Mouse (Mus musculus): ENCODE measurements at regions not wholly inside any gene's neighbourhood (a gene's known extent, or its start where the extent isn't known, plus 50 kb on each side); places are given as distances from the start of the nearest gene placed in this dataset.

- Histone ChIP-seq H3K36me3 (ENCODE audit: control insufficient read depth, insufficient read depth, low read length) (no peaks in the 10 kb centered on the region), H3K27me3 (ENCODE audit: control insufficient read depth, insufficient read depth, low read length) (no peaks in the 10 kb centered on the region), H3K27ac (replicated peaks; ENCODE audit: insufficient read depth, low read depth, low read length) (peak overlapping the region; percentile 91), H3K4me1 (ENCODE audit: control insufficient read depth, insufficient read depth, low read length) (peaks cover 10% of the 10 kb centered on the region), H3K9ac (ENCODE audit: low read depth, low read length) (peak overlapping the region; percentile 65), H3K79me2 (ENCODE audit: control insufficient read depth, insufficient read depth, low read length) (no peaks in the 10 kb centered on the region; the same call in 1 of the 2 replicates), H3K4me3 (ENCODE audit: insufficient read depth, low read depth, low read length) (peak overlapping the region; percentile 40; the same call in 1 of the 2 replicates)
- 16% methylated on average over 9 of the region's 9 CpGs for WGBS
- DNase-seq (ENCODE audit: extremely low read depth, low read depth, low spot score), result peak; percentile 98
- TF ChIP-seq CTCF (IDR thresholded peaks at IDR 0.05; ENCODE audit: low read depth, low read length), result no peak
- no peak for TF ChIP-seq POLR2A (IDR thresholded peaks at IDR 0.05; ENCODE audit: extremely low read depth, insufficient read depth, low read length)
Measured at GRCm38 (mm10) chr15:25485372-25485771, 71.8 kb upstream of the Basp1 start.

DNA sequence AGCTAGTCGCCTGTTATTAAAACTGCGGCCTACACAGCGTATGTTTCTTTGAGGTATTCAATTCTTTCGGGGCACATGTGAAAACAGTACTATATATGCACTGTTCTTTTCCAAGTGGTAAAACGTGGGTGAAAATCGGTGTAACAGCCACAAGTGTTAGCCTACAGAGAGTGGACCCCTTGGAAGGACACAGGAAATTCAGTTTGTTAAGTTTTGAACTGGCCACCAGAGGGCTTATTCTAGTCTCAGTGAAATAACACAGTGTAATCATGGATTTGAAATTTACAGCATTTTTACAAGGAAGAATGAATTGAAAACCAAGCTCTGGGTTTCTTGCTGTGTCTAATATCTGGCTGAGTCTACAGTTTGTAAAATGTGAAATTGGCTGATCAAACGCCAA is 72.6 kb upstream of the Basp1 start:
- Histone ChIP-seq H3K4me1 (ENCODE audit: control insufficient read depth, insufficient read depth, low read length) (peaks cover 10% of the 10 kb centered on the region), H3K27ac (replicated peaks; ENCODE audit: insufficient read depth, low read depth, low read length) (peak overlapping the region; percentile 90), H3K9ac (ENCODE audit: low read depth, low read length) (peak overlapping the region; percentile 51), H3K36me3 (ENCODE audit: control insufficient read depth, insufficient read depth, low read length) (no peaks in the 10 kb centered on the region), H3K27me3 (ENCODE audit: control insufficient read depth, insufficient read depth, low read length) (no peaks in the 10 kb centered on the region), H3K4me3 (ENCODE audit: insufficient read depth, low read depth, low read length) (peak overlapping the region; percentile 2; the same call in 1 of the 2 replicates), H3K79me2 (ENCODE audit: control insufficient read depth, insufficient read depth, low read length) (no peaks in the 10 kb centered on the region; the same call in 1 of the 2 replicates)
- TF ChIP-seq POLR2A (IDR thresholded peaks at IDR 0.05; ENCODE audit: extremely low read depth, insufficient read depth, low read length) (no peak), CTCF (IDR thresholded peaks at IDR 0.05; ENCODE audit: low read depth, low read length) (peak; percentile 47)
- 54% methylated on average over 7 of the region's 7 CpGs for whole genome bisulfite sequencing
- DNase-seq (ENCODE audit: extremely low read depth, low read depth, low spot score), result peak; percentile 51

GRCm38 (mm10) chr15:25489804-25490203 is 76.2 kb upstream of the Basp1 start:
- H3K9ac ChIP-seq (ENCODE audit: low read depth, low read length), result no peak overlapping the region
- H3K36me3 ChIP-seq (ENCODE audit: control insufficient read depth, insufficient read depth, low read length), result no peaks in the 10 kb centered on the region
- peaks cover 9% of the 10 kb centered on the region for H3K4me1 ChIP-seq (ENCODE audit: control insufficient read depth, insufficient read depth, low read length)
- WGBS, result 89% methylated on average over 6 of the region's 6 CpGs
- no peaks in the 10 kb centered on the region for H3K27me3 ChIP-seq (ENCODE audit: control insufficient read depth, insufficient read depth, low read length)
- H3K4me3 ChIP-seq (ENCODE audit: insufficient read depth, low read depth, low read length), result no peak overlapping the region
- H3K27ac ChIP-seq (replicated peaks; ENCODE audit: insufficient read depth, low read depth, low read length), result no peak overlapping the region
- TF ChIP-seq CTCF (IDR thresholded peaks at IDR 0.05; ENCODE audit: low read depth, low read length), result no peak
- no peak for TF ChIP-seq POLR2A (IDR thresholded peaks at IDR 0.05; ENCODE audit: extremely low read depth, insufficient read depth, low read length)
- DNase-seq (ENCODE audit: extremely low read depth, low read depth, low spot score), result no peak
- no peaks in the 10 kb centered on the region; the same call in 1 of the 2 replicates for H3K79me2 ChIP-seq (ENCODE audit: control insufficient read depth, insufficient read depth, low read length)

DNA sequence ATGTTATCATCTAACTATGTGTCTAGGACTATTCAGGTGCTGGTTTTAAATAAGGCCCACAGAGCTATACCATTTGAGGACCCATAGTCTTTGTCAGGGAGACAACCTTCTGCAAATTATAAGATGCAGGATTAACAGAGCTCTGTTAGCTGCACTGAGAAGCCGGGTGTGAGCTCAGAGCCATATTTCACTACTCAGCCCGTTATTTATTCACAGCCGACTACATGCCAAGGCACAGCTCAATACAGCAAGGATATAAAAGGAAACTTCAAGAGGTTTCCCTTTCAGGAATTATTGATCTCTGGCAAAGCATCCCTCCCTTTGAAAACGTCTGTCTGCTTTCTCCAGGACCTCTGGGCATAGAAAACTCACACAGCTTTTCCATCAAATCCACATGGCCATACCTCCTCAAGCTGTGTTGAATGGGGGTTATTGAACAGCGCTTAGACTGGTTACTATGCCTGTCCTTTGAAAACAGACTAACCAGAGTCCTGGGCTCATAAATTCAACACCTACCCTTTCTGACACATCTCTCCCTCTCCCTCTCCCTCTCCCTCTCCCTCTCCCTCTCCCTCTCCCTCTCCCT is 78.7 kb upstream of the Basp1 start:
- no peak overlapping the region for H3K9ac ChIP-seq (ENCODE audit: low read depth, low read length)
- WGBS, result 72% methylated on average over 5 of the region's 5 CpGs
- no peaks in the 10 kb centered on the region for H3K27me3 ChIP-seq (ENCODE audit: control insufficient read depth, insufficient read depth, low read length)
- no peak for TF ChIP-seq CTCF (IDR thresholded peaks at IDR 0.05; ENCODE audit: low read depth, low read length)
- no peak for TF ChIP-seq POLR2A (IDR thresholded peaks at IDR 0.05; ENCODE audit: extremely low read depth, insufficient read depth, low read length)
- H3K36me3 ChIP-seq (ENCODE audit: control insufficient read depth, insufficient read depth, low read length), result no peaks in the 10 kb centered on the region
- H3K4me1 ChIP-seq (ENCODE audit: control insufficient read depth, insufficient read depth, low read length), result no peaks in the 10 kb centered on the region
- H3K4me3 ChIP-seq (ENCODE audit: insufficient read depth, low read depth, low read length), result no peak overlapping the region
- DNase-seq (ENCODE audit: extremely low read depth, low read depth, low spot score), result no peak
- H3K79me2 ChIP-seq (ENCODE audit: control insufficient read depth, insufficient read depth, low read length), result no peaks in the 10 kb centered on the region
- H3K27ac ChIP-seq (replicated peaks; ENCODE audit: insufficient read depth, low read depth, low read length), result no peak overlapping the region

DNA sequence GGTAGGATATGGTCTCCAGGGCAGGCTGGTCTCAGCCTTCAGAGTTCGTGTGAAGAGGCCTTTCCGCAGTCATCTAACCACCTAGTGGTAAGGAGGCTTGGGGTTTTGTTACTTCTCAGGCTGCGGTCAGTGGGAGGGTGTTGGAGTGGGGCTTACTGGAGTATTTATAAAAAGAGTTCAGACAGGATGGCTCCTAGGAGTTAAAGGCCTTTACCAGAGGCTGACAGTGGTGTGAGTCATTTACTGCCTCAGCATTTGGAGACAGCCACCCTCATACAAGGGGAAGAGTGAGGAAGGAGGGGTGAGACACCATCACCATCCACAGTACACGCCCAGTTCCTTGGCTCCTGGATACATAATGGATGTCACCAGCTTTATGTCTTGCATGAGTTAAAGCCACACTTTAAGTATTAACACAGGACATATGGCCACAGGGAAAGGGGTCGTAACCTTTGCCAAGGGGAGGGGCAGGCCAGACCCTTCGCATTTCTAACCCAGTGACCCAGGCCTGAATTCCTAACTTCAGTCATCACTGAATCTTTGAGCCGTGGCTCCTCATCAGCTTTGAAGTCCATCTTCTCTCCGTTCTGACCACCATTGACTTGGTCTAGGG is 81.2 kb upstream of the Basp1 start:
- H3K27me3 ChIP-seq (ENCODE audit: control insufficient read depth, insufficient read depth, low read length), result no peaks in the 10 kb centered on the region
- no peak for TF ChIP-seq CTCF (IDR thresholded peaks at IDR 0.05; ENCODE audit: low read depth, low read length)
- TF ChIP-seq POLR2A (IDR thresholded peaks at IDR 0.05; ENCODE audit: extremely low read depth, insufficient read depth, low read length), result no peak
- no peak overlapping the region for H3K4me3 ChIP-seq (ENCODE audit: insufficient read depth, low read depth, low read length)
- DNase-seq (ENCODE audit: extremely low read depth, low read depth, low spot score), result no peak
- H3K79me2 ChIP-seq (ENCODE audit: control insufficient read depth, insufficient read depth, low read length), result no peaks in the 10 kb centered on the region
- no peaks in the 10 kb centered on the region for H3K4me1 ChIP-seq (ENCODE audit: control insufficient read depth, insufficient read depth, low read length)
- no peak overlapping the region for H3K9ac ChIP-seq (ENCODE audit: low read depth, low read length)
- 92% methylated on average over 8 of the region's 8 CpGs for WGBS
- H3K36me3 ChIP-seq (ENCODE audit: control insufficient read depth, insufficient read depth, low read length), result no peaks in the 10 kb centered on the region
- H3K27ac ChIP-seq (replicated peaks; ENCODE audit: insufficient read depth, low read depth, low read length), result no peak overlapping the region
